In genomic region chrX:114836906-114837305, GRCm38 (mm10) we compare ENCODE assay signal across 17 mouse cellular contexts.
"Had no signal": no experiment of that assay in that cellular context is flagged by ENCODE, and none has a peak within 500 bp of the region (broad histone marks: within the 10 kb centered on the region; RNA-seq: fewer than 3 reads in every experiment).

No protein-coding gene starts in this region.

- H3K27ac ChIP-seq: neural tube, embryonic 12.5 days; neural tube, embryonic 13.5 days; neural tube, embryonic 15.5 days; stomach, embryonic 15.5 days; stomach, postnatal 0 days had no signal

- H3K27me3 ChIP-seq: neural tube, embryonic 12.5 days; neural tube, embryonic 13.5 days; neural tube, embryonic 15.5 days; stomach, embryonic 15.5 days had no signal

- H3K4me2 ChIP-seq: neural tube, embryonic 12.5 days; neural tube, embryonic 13.5 days; neural tube, embryonic 15.5 days; stomach, embryonic 15.5 days had no signal

- DNase-seq: retina, postnatal 1 day; right cerebral cortex, adult 18-20 months; right cerebral cortex, postnatal 14 days; right cerebral cortex, postnatal 25 days; right cerebral cortex, postnatal 4 days; spleen, adult 18-20 months; thymus, adult 18-20 months; thymus, adult 2 months; thymus, postnatal 14 days; thymus, postnatal 25 days; thymus, postnatal 36 days; thymus, postnatal 4 days had no signal

- H3K9ac ChIP-seq: neural tube, embryonic 12.5 days; neural tube, embryonic 13.5 days; neural tube, embryonic 15.5 days; stomach, embryonic 15.5 days had no signal

- H3K4me1 ChIP-seq: neural tube, embryonic 12.5 days; neural tube, embryonic 13.5 days; neural tube, embryonic 15.5 days; stomach, embryonic 15.5 days had no signal

- H3K9me3 ChIP-seq: neural tube, embryonic 12.5 days; neural tube, embryonic 13.5 days; neural tube, embryonic 15.5 days; stomach, embryonic 15.5 days had no signal

- H3K4me3 ChIP-seq: neural tube, embryonic 12.5 days; neural tube, embryonic 13.5 days; neural tube, embryonic 15.5 days; stomach, embryonic 15.5 days had no signal

- H3K36me3 ChIP-seq: neural tube, embryonic 12.5 days; neural tube, embryonic 13.5 days; neural tube, embryonic 15.5 days; stomach, embryonic 15.5 days had no signal
